Mouse (Mus musculus): Measurements from ENCODE around the gene Dnmt3a. TPM values are rescaled to one million over a fixed set of nuclear protein-coding genes. Genes with fewer than 3 reads are reported as not detected.

Gene Dnmt3a
- polyA plus RNA-seq, 1 experiment from 2014 or later: 229 TPM

DNA sequence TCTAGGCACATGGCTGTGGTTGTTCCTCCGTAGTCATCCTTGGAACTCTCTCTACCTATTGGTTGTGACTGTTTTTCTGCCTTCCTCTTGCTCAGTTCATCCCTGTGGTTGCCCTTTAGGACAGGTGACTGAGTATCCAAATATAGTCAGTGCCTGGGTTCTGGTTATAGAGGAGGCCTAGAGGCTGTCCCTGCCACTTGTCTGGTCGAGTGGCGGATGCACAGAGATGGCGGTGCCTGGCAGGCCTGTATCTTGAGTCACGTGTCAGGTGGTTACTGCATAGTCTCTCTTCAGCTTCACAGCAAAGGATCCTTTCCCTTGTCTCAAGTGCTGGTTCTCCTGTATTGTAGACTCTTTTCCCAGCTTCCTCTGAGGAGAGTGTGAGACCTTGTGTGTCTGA, 22.0 kb downstream of the Dnmt3a start:
- WGBS: 79% methylated on average over 5 of the region's 5 CpGs
- Histone ChIP-seq H3K4me1 (peaks cover 19% of the 10 kb centered on the region), H3K36me3 (peaks cover 5% of the 10 kb centered on the region; the same call in 1 of the 2 replicates), H3K9me3 (no peaks in the 10 kb centered on the region), H3K4me3 (no peak overlapping the region), H3K27ac (no peak overlapping the region), H3K9ac (no peak overlapping the region), H3K4me2 (replicated peaks) (no peak overlapping the region), H3K27me3 (no peaks in the 10 kb centered on the region)
- no peak for ATAC-seq (ENCODE audit: insufficient number of reproducible peaks, insufficient read depth, low FRiP score, low TSS enrichment)

DNA sequence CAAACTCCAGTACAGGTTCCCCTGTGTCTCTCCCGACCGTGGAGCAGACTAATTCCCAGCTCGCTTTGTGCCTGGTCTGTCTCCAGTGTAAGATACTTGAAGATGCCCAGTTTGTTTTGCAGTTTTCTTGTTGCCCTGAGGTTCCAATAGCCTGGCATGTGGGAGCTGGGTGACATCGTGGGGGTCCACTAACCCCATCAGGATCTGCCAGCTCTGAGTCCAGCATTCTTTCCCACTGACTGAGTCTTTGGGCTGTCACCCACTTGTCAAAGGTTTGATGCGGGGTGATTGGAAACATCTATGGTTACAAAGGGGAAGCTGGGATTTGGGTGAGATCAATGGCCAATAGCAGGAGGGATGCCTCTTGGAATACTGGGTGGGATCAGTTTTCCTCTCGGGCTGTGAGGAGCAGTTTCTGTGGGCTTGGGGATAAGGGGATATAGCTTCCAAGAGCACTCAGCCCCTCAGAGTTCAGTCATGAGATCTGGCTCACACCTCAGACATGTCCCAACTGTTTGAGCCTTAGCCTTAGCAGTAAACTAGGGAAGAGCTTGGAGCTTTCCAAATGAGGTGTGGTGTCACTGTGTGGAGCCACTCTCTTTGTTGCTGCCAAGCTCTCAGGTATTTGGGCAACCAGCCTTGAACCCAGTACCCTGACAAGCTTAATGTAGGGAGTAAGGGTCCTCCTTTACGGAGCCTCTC, 27.4 kb downstream of the Dnmt3a start:
- Histone ChIP-seq H3K27ac (peak overlapping the region; percentile 82), H3K4me1 (peaks cover 38% of the 10 kb centered on the region), H3K9me3 (no peaks in the 10 kb centered on the region), H3K36me3 (peaks cover 32% of the 10 kb centered on the region), H3K9ac (no peak overlapping the region), H3K4me3 (no peak overlapping the region), H3K27me3 (no peaks in the 10 kb centered on the region), H3K4me2 (replicated peaks) (peak overlapping the region; percentile 41; the same call in 1 of the 2 replicates)
- no peak for ATAC-seq (ENCODE audit: insufficient number of reproducible peaks, insufficient read depth, low FRiP score, low TSS enrichment)
- WGBS: 51% methylated on average over 7 of the region's 7 CpGs

GRCm38 (mm10) chr12:3833851-3834273, 28.1 kb downstream of the Dnmt3a start:
- H3K4me3 ChIP-seq: peak overlapping the region; percentile 9; the same call in 1 of the 2 replicates
- peaks cover 38% of the 10 kb centered on the region for H3K4me1 ChIP-seq
- H3K36me3 ChIP-seq: peaks cover 36% of the 10 kb centered on the region
- WGBS: 3% methylated on average over 8 of the region's 8 CpGs
- H3K27me3 ChIP-seq: no peaks in the 10 kb centered on the region
- peak; percentile 78 for ATAC-seq (ENCODE audit: insufficient number of reproducible peaks, insufficient read depth, low FRiP score, low TSS enrichment)
- peak overlapping the region; percentile 82 for H3K27ac ChIP-seq
- peak overlapping the region; percentile 41 for H3K4me2 ChIP-seq (replicated peaks)
- no peaks in the 10 kb centered on the region for H3K9me3 ChIP-seq
- H3K9ac ChIP-seq: peak overlapping the region; percentile 43; the same call in 1 of the 2 replicates

DNA sequence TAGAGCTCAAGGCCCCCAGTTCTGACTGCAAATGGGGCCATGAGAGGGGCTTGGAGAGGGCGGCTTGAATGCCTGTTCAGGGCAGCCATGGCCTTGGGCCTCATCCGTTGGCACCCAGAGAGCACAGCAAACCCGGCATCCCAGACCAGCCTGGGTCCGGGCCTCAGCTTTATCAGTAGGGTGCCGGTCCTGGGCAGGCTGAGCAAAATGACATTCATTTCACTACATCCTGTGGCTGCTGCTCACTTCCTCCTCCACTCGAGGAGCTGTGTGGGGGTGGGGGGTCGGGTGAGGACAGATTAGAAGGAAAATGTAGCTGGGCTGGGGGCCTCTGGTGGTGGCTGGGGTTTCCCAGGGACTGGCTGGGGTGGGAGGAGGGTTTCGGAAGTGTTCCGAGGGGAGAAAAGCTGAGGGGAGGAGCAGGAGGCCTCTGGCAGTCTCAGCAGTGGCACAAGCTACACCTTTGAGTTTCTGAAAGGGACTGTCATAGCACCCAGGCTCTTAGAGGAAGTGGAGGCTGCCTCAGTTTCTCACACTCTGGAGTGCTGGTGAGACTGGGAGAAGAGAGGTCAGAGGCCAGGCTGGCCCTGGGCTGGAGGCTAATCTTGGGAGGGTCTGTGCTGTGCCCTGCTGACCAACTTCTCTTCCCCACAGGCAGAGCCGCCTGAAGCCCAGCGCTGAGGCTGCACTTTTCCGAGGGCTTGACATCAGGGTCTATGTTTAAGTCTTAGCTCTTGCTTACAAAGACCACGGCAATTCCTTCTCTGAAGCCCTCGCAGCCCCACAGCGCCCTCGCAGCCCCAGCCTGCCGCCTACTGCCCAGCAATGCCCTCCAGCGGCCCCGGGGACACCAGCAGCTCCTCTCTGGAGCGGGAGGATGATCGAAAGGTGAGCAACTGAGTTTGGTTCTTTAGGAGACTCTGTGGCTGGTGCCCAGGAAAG, 28.8 kb downstream of the Dnmt3a start:
- 11% methylated on average over 21 of the region's 21 CpGs for WGBS
- H3K4me1 ChIP-seq: peaks cover 38% of the 10 kb centered on the region
- H3K9me3 ChIP-seq: no peaks in the 10 kb centered on the region
- H3K9ac ChIP-seq: 0 out of 2 replicates have a peak overlapping the region, but pooled peaks have one; percentile 43
- peak overlapping the region; percentile 41 for H3K4me2 ChIP-seq (replicated peaks)
- no peaks in the 10 kb centered on the region for H3K27me3 ChIP-seq
- H3K36me3 ChIP-seq: peaks cover 43% of the 10 kb centered on the region
- peak overlapping the region; percentile 9; the same call in 1 of the 2 replicates for H3K4me3 ChIP-seq
- peak; percentile 49 for ATAC-seq (ENCODE audit: insufficient number of reproducible peaks, insufficient read depth, low FRiP score, low TSS enrichment)
- H3K27ac ChIP-seq: peak overlapping the region; percentile 82

DNA sequence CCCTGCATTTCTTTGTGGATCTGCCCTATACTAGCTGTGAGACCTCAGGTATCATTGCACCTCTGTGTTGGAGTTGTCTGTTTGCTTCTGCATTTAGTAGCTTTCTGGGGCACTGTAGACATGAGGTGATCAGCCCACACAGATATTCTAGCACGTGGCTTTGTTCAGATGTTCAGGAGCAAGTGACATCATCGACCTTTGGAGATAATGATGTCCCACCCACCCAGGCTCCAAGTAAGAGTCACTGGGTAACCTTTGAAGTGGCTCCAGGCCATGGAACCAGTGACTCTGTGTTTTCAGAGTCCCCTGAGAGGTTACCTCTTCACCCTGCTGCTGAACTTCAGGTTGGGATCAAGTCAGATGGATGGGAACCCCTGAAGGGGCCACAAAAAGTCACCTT, 29.8 kb downstream of the Dnmt3a start:
- H3K9ac ChIP-seq: no peak overlapping the region
- H3K27me3 ChIP-seq: no peaks in the 10 kb centered on the region
- H3K4me1 ChIP-seq: peaks cover 38% of the 10 kb centered on the region
- no peak overlapping the region for H3K4me3 ChIP-seq
- WGBS: 60% methylated on average over 2 of the region's 2 CpGs
- H3K9me3 ChIP-seq: no peaks in the 10 kb centered on the region
- peaks cover 45% of the 10 kb centered on the region for H3K36me3 ChIP-seq
- H3K4me2 ChIP-seq (replicated peaks): no peak overlapping the region
- no peak overlapping the region for H3K27ac ChIP-seq
- no peak for ATAC-seq (ENCODE audit: insufficient number of reproducible peaks, insufficient read depth, low FRiP score, low TSS enrichment)

GRCm38 (mm10) chr12:3837081-3837832, 31.4 kb downstream of the Dnmt3a start:
- no peak overlapping the region for H3K9ac ChIP-seq
- no peak for ATAC-seq (ENCODE audit: insufficient number of reproducible peaks, insufficient read depth, low FRiP score, low TSS enrichment)
- H3K36me3 ChIP-seq: peaks cover 56% of the 10 kb centered on the region
- H3K4me3 ChIP-seq: no peak overlapping the region
- H3K4me1 ChIP-seq: peaks cover 45% of the 10 kb centered on the region
- 40% methylated on average over 9 of the region's 9 CpGs for WGBS
- no peaks in the 10 kb centered on the region for H3K9me3 ChIP-seq
- no peaks in the 10 kb centered on the region for H3K27me3 ChIP-seq
- H3K4me2 ChIP-seq (replicated peaks): no peak overlapping the region
- H3K27ac ChIP-seq: no peak overlapping the region

DNA sequence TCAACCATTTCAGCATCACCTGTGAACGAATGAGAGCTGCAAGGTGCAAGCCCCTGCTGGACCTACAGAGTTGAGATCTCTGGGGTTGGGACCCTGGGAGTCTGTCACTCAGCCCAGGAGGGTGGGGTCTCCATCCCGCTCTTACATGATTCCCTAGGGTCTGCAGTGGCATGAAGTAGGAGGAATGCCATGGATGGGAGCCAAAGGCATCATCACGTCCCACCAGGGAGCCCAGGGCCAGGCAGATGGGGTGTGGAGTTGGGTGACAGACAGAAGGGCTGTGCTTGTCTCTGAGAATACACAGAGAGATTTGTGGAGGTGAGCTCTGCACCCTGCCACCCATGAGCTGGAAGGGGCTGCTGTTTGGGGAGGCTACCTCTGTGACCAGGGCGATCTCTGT, 32.2 kb downstream of the Dnmt3a start:
- Histone ChIP-seq H3K27me3 (no peaks in the 10 kb centered on the region), H3K27ac (no peak overlapping the region), H3K9ac (no peak overlapping the region), H3K36me3 (peaks cover 56% of the 10 kb centered on the region), H3K4me3 (no peak overlapping the region), H3K4me1 (peaks cover 46% of the 10 kb centered on the region), H3K9me3 (no peaks in the 10 kb centered on the region), H3K4me2 (replicated peaks) (no peak overlapping the region)
- WGBS: 77% methylated on average over 4 of the region's 4 CpGs
- no peak for ATAC-seq (ENCODE audit: insufficient number of reproducible peaks, insufficient read depth, low FRiP score, low TSS enrichment)

DNA sequence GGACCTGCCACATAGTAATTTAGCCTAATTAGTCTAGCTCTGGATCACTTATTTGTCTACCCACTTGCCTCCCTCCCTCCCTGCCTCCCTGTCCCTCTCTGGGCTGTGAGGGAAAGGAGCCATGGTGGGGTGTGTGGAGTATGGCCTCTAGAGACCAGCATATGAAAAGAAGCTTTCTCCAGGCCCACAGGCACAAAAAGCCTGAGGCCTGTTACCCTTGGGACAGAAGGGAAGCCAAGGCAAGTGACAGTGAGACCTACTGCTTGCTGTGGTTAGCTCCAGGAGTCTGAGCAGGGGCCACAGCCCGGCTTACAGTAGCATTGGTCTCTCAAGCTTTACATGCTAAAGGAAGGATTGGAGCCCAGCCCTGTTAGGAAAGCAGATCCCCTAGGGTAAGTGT, 33.9 kb downstream of the Dnmt3a start:
- no peak overlapping the region for H3K4me2 ChIP-seq (replicated peaks)
- no peak overlapping the region for H3K9ac ChIP-seq
- peaks cover 46% of the 10 kb centered on the region for H3K4me1 ChIP-seq
- H3K4me3 ChIP-seq: no peak overlapping the region
- WGBS: 74% methylated on average over 1 of the region's 1 CpGs
- H3K27me3 ChIP-seq: no peaks in the 10 kb centered on the region
- no peaks in the 10 kb centered on the region for H3K9me3 ChIP-seq
- H3K36me3 ChIP-seq: peaks cover 56% of the 10 kb centered on the region
- no peak overlapping the region for H3K27ac ChIP-seq
- no peak for ATAC-seq (ENCODE audit: insufficient number of reproducible peaks, insufficient read depth, low FRiP score, low TSS enrichment)

DNA sequence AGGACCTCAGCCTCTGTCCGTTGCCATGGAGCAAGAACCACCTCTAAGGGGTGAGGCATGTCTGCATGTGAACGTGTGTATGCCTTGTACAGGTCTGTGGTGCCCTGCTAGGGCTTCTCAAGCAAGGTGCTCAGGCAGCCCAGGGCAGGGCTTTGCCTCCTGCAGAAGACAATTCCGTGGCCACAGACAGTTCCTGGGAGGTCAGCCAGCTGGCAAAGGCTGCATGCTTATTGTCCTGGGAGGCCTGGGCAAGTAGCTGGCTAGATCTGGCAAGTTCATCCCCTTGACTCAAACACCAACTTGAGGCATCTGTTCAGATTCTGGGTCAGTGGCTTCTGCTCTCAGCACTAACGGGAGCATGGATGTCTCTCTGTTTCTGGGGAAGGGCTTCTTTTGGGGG, 35.3 kb downstream of the Dnmt3a start:
- Histone ChIP-seq H3K9ac (no peak overlapping the region), H3K27ac (no peak overlapping the region; the same call in 1 of the 2 replicates), H3K27me3 (no peaks in the 10 kb centered on the region), H3K4me1 (peaks cover 41% of the 10 kb centered on the region), H3K9me3 (no peaks in the 10 kb centered on the region), H3K36me3 (peaks cover 59% of the 10 kb centered on the region), H3K4me3 (no peak overlapping the region), H3K4me2 (replicated peaks) (no peak overlapping the region)
- 77% methylated on average over 4 of the region's 4 CpGs for WGBS
- ATAC-seq (ENCODE audit: insufficient number of reproducible peaks, insufficient read depth, low FRiP score, low TSS enrichment): no peak

GRCm38 (mm10) chr12:3842843-3843242, 37.0 kb downstream of the Dnmt3a start:
- no peak for ATAC-seq (ENCODE audit: insufficient number of reproducible peaks, insufficient read depth, low FRiP score, low TSS enrichment)
- no peaks in the 10 kb centered on the region for H3K9me3 ChIP-seq
- H3K9ac ChIP-seq: no peak overlapping the region
- H3K27me3 ChIP-seq: no peaks in the 10 kb centered on the region
- no peak overlapping the region for H3K4me3 ChIP-seq
- H3K4me1 ChIP-seq: peaks cover 31% of the 10 kb centered on the region
- peaks cover 43% of the 10 kb centered on the region for H3K36me3 ChIP-seq
- peak overlapping the region; percentile 88 for H3K27ac ChIP-seq
- H3K4me2 ChIP-seq (replicated peaks): peak overlapping the region; percentile 25
- WGBS: 17% methylated on average over 6 of the region's 6 CpGs

- ATAC-seq (ENCODE audit: insufficient number of reproducible peaks, insufficient read depth, low FRiP score, low TSS enrichment): peak; percentile 83
- Histone ChIP-seq H3K4me1 (peaks cover 31% of the 10 kb centered on the region), H3K9ac (no peak overlapping the region), H3K4me3 (no peak overlapping the region), H3K27ac (peak overlapping the region; percentile 88), H3K27me3 (no peaks in the 10 kb centered on the region), H3K4me2 (replicated peaks) (peak overlapping the region; percentile 25), H3K9me3 (no peaks in the 10 kb centered on the region), H3K36me3 (peaks cover 40% of the 10 kb centered on the region)
- whole genome bisulfite sequencing: 3% methylated on average over 7 of the region's 7 CpGs
Measured at GRCm38 (mm10) chr12:3843371-3843861, 37.6 kb downstream of the Dnmt3a start.
